Mouse (Mus musculus): Measurements from ENCODE around the gene Sh3yl1. TPM values are rescaled to one million over a fixed set of nuclear protein-coding genes. Genes with fewer than 3 reads are reported as not detected.

The Sh3yl1 gene
- polyA plus RNA-seq (2012; rRNA removed), result 5.2 and 6.0 TPM in 2 replicates

GRCm38 (mm10) chr12:30911261-30912047 lies at the start of gene Sh3yl1, which contains the start of gene Acp1:
Gene Sh3yl1 (plus strand): TSS chr12:30911668.
Gene Acp1 (minus strand): TSS chr12:30911589.

GRCm38 (mm10) chr12:30883986-30884621 lies 27.4 kb upstream of the Sh3yl1 start, which contains the start of gene Alkal2:
Gene Alkal2 (plus strand): TSS chr12:30884322.

Other genes starting within 250 kb of the Sh3yl1 start
- gene Alkal2, start 27.3 kb upstream of the Sh3yl1 start, polyA plus RNA-seq (2012; rRNA removed), result 0.33 and 0.61 TPM in 2 replicates
- 4.2 and 8.1 TPM in 2 replicates for gene Acp1, start 79 bp upstream of the Sh3yl1 start, polyA plus RNA-seq (2012; rRNA removed)
- gene Fam110c, start 162.2 kb downstream of the Sh3yl1 start, polyA plus RNA-seq (2012; rRNA removed), result 10.6 and 10.8 TPM in 2 replicates

Measured in colon, adult 2 months (tissue).